Mouse (Mus musculus) lung, postnatal 0 days (tissue): ENCODE measurements around the gene Gm28374. TPM values are rescaled to one million over a fixed set of nuclear protein-coding genes. Genes with fewer than 3 reads are reported as not detected.
A peak's percentile ranks its signal among the peaks of the same experiment; 100 is the strongest.

Experiments used
- ATAC-seq: fragments of 200-750 bp; cut with Nextera tagmentation; 2 replicates; pipeline ENCODE4 v1.8.0; 2017; ENCODE audit warnings: moderate library complexity
- DNase-seq: peaks from one replicate; pipeline ENCODE4 v3.0.0-alpha.2; 2016; ENCODE audit warnings: low spot score
- H3K27ac ChIP-seq: fragments of 300-500 bp; sonication (generic); 2 replicates; pipeline ENCODE4 v1.5.1; 2014; ENCODE audit warnings: antibody characterized with exemption, mild to moderate bottlenecking, low read length, mixed read lengths
- H3K27me3 ChIP-seq: fragments of 300-500 bp; sonication (generic); replicated peaks from 2 replicates; pipeline ENCODE4 v1.6.1; 2014; ENCODE audit warnings: low read length, mixed read lengths; ENCODE audit not compliant: insufficient read depth
- H3K36me3 ChIP-seq: fragments of 300-500 bp; sonication (generic); 2 replicates; pipeline ENCODE4 v1.6.1; 2014; ENCODE audit warnings: low read length, mixed read lengths; ENCODE audit not compliant: insufficient read depth
- H3K4me1 ChIP-seq: fragments of 300-500 bp; sonication (generic); 2 replicates; pipeline ENCODE4 v1.6.1; 2014; ENCODE audit warnings: antibody characterized with exemption, low read depth, low read length, mixed read lengths; ENCODE audit not compliant: insufficient read depth
- H3K4me2 ChIP-seq: fragments of 300-500 bp; sonication (generic); replicated peaks from 2 replicates; pipeline ENCODE4 v1.6.1; 2014; ENCODE audit warnings: low read depth, mild to moderate bottlenecking, low read length, moderate library complexity, mixed read lengths
- H3K4me3 ChIP-seq: fragments of 300-500 bp; sonication (generic); 2 replicates; pipeline ENCODE4 v1.5.1; 2014; ENCODE audit warnings: low read depth, low read length
- H3K9ac ChIP-seq: fragments of 300-500 bp; sonication (generic); replicated peaks from 2 replicates; pipeline ENCODE4 v1.6.1; 2014; ENCODE audit warnings: low read depth, mild to moderate bottlenecking
- H3K9me3 ChIP-seq: fragments of 300-500 bp; sonication (generic); 2 replicates; pipeline ENCODE4 v1.6.1; 2016; ENCODE audit warnings: low read length, mixed read lengths
- CTCF ChIP-seq: IDR thresholded peaks from 2 replicates; pipeline ENCODE4 v1.5.1; 2016; ENCODE audit warnings: antibody characterized with exemption, mild to moderate bottlenecking
- EP300 ChIP-seq: IDR thresholded peaks from 2 replicates; pipeline ENCODE4 v1.6.1; 2016; ENCODE audit warnings: antibody characterized with exemption, mild to moderate bottlenecking, control low read depth
- WGBS: fragments of 180-500 bp; shearing (Covaris S2); extraction: QIAGEN DNeasy Blood & Tissue Kit; methylation state at CpG from one replicate; pipeline ENCODE4 v1.1.7; 2014; 5-methylcytosine and 5-hydroxymethylcytosine counted together
- polyA plus RNA-seq: library from polyadenylated mRNA; unstranded; fragments of >200 nt; fragmentation: Nextera tagmentation; extraction: Ambion mirVana; gene quantifications from 2 replicates; pipeline ENCODE4 v1.2.1, GENCODE M21; 2015

Gene Gm28374
- polyA plus RNA-seq, 1 experiment from 2014 or later: 0.35 TPM

DNA sequence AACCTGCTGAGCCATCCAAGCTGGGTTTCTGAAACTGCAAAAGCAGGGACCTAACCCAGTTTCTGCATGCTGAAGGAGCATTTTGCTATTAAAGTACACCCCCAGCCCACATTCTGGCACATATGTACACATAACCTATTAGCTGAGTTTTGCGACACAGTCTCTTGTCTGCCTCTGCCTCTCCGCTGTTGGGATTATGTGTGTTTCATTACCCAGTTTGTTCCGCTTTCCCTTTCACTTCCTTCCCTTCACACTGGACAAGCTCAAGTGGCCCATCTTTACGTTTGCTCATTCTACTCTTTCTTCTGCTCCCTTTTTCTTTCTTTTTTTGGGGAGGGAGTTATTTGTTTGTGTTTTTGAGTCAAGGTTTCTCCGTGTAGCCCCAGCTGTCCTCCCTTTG is 8.2 kb downstream of the Gm28374 start:
- H3K4me3 ChIP-seq: no peak overlapping the region
- no peaks in the 10 kb centered on the region for H3K27me3 ChIP-seq
- no peaks in the 10 kb centered on the region for H3K9me3 ChIP-seq
- no peak overlapping the region for H3K9ac ChIP-seq
- peaks cover 12% of the 10 kb centered on the region; the same call in 1 of the 2 replicates for H3K36me3 ChIP-seq
- no peak for DNase-seq
- TF ChIP-seq EP300: no peak
- no peak for TF ChIP-seq CTCF
- no peak for ATAC-seq
- H3K27ac ChIP-seq: no peak overlapping the region
- H3K4me1 ChIP-seq: peaks cover 8% of the 10 kb centered on the region; the same call in 1 of the 2 replicates
- no peak overlapping the region for H3K4me2 ChIP-seq
- WGBS: 89% methylated on average over 5 of the region's 5 CpGs

DNA sequence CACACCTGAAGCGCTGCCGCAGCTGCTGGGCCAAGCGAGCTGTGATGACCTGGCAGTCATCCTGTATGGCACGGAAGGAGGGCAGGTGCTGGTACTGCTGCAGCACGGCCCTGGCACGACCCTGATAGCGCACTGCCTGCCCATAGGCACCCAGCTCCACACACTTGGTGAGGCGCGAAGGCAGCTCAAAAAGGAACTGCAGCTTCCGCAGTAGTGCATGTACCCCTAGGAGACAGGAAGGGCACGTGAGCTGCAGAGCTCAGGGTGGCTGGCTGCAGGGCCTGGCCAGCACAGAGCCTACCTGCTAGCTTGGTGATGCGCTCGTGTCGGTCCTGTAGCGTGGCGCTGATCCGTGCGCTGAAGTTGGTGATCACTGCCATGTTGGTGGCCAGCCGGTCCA is 10.8 kb downstream of the Gm28374 start:
- Histone ChIP-seq H3K27me3 (no peaks in the 10 kb centered on the region), H3K36me3 (peaks cover 12% of the 10 kb centered on the region; the same call in 1 of the 2 replicates), H3K4me1 (peaks cover 16% of the 10 kb centered on the region), H3K4me3 (no peak overlapping the region), H3K4me2 (no peak overlapping the region), H3K27ac (no peak overlapping the region), H3K9me3 (no peaks in the 10 kb centered on the region), H3K9ac (no peak overlapping the region)
- ATAC-seq (no peak), DNase-seq (no peak)
- WGBS: 91% methylated on average over 19 of the region's 19 CpGs
- TF ChIP-seq CTCF (no peak), EP300 (no peak)

DNA sequence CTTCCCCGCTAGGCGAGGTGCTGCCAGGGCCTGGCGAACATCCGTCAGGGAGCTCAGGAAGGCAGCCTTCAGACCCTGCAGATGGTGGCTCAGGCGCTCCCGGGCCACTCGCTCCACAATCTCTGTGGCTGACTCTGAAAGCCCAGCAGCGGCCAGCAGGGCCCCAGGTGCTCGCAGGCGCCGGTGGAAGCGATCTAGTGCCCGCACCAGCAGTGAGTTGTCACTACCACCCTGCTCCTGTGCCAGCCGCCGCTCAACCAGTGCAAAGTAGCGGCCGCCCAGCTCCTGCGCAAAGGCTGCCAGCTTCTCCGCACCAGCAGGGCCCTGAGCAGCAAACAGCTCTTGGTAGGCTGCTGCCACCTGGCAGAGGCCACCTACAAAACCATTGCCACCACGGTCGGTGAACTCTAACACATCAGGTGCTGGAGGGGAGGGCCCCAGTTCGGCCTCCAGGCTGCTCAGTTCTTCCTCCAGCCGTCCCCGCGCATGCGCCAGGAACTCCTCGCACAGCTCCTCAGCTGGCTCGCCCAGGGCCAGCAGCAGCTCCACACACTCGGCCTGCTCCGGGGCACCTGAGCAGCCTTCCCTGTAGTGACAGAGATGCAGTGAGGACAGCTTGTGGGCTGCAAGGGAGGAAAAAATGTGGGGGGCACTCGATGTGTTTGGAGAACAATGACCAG is 11.3 kb downstream of the Gm28374 start:
- DNase-seq: no peak
- H3K36me3 ChIP-seq: peaks cover 12% of the 10 kb centered on the region; the same call in 1 of the 2 replicates
- H3K9ac ChIP-seq: no peak overlapping the region
- 87% methylated on average over 31 of the region's 31 CpGs for WGBS
- peaks cover 11% of the 10 kb centered on the region for H3K4me1 ChIP-seq
- H3K4me2 ChIP-seq: no peak overlapping the region
- no peak for ATAC-seq
- H3K27ac ChIP-seq: no peak overlapping the region
- H3K27me3 ChIP-seq: no peaks in the 10 kb centered on the region
- no peak overlapping the region for H3K4me3 ChIP-seq
- TF ChIP-seq CTCF (no peak), EP300 (no peak)
- H3K9me3 ChIP-seq: no peaks in the 10 kb centered on the region

DNA sequence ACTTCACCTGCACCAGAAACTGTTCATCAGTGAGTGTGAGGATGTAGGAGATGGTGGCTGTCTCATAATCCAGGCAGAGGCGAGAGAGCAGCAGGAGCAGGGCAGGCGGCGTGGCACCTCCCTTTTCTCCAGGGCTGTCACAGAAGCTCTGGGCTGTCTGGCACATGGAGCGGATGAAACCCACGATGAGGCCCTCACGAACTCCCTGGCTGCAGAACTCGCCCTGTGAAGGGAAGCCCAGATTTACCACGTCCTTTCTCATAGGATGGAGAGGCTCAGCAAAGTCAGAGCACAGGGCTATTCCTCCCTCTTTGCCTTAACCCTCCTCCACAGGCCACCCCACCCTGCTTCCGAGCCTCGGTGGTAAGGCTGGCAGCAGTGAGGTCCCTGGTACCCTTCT is 12.2 kb downstream of the Gm28374 start:
- no peak for TF ChIP-seq EP300
- Histone ChIP-seq H3K27ac (no peak overlapping the region), H3K9ac (no peak overlapping the region), H3K4me1 (peaks cover 11% of the 10 kb centered on the region), H3K9me3 (no peaks in the 10 kb centered on the region), H3K4me3 (no peak overlapping the region), H3K27me3 (no peaks in the 10 kb centered on the region), H3K4me2 (no peak overlapping the region), H3K36me3 (peaks cover 12% of the 10 kb centered on the region; the same call in 1 of the 2 replicates)
- DNase-seq: no peak
- WGBS: 89% methylated on average over 10 of the region's 10 CpGs
- no peak for ATAC-seq

DNA sequence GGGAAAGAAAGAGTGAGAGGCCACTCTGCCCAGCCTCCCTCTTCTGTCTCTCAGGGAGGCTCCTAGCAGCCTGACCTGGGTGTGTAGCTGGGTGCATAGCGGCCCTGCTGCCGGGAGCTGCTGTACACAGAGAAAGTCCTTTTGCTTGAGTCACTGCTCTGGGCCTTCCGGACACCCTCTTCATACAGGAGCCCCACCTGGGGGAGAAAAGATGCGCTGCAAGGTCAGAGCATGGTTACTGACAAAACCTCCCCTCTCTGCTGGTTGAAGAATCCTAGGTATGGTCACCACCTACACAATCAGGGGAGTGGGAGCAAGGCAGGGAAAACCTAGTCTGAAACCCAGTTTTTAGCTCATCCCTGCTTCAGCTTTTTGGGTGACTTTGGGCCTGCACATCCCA is 13.1 kb downstream of the Gm28374 start:
- WGBS: 69% methylated on average over 4 of the region's 4 CpGs
- Histone ChIP-seq H3K27ac (no peak overlapping the region), H3K36me3 (peaks cover 12% of the 10 kb centered on the region; the same call in 1 of the 2 replicates), H3K4me2 (no peak overlapping the region), H3K4me1 (peaks cover 11% of the 10 kb centered on the region), H3K27me3 (no peaks in the 10 kb centered on the region), H3K9ac (no peak overlapping the region), H3K9me3 (no peaks in the 10 kb centered on the region), H3K4me3 (no peak overlapping the region)
- no peak for ATAC-seq
- no peak for DNase-seq
- TF ChIP-seq EP300: no peak

DNA sequence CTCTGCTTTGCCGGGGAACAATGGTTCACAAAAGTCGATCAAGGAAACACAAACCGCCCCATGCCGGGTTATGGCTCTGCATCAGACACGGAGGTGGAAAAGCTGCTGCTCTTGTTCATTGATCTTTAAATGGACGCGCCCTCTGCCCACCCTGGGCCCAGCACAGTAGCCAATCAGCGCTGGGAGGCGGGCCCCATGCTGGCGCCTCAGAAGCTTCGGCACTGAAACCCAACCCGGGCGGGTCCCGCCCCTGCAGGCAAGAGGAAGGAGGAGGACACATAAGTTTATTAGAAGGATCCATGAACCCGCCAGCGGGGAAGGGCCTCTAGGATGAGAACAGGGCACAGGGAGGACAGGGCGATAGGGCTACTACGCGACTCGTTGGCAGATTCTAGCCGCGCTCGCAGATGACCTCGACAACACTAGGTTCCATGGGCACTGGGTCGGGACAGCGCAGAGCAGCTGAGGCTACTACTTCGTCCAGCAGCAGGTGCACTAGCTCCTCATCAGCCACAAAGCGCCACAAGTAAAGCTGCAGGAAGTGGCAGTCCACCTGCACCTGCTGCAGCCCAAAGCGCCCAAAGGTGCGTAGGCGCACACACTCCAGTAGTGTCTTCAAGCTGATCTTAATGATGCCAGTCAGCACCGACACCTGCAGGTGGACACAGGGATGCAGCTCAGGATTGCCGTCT is 14.2 kb downstream of the Gm28374 start, which contains the start of gene Tm7sf2:
Gene Tm7sf2 (minus strand): TSS at position 650 of the 692 bp plus-strand sequence.
- ATAC-seq (peak; percentile 94), DNase-seq (peak; percentile 92)
- Histone ChIP-seq H3K4me3 (peak within 1 kb of the TSS; percentile 37), H3K27me3 (no peaks in the 10 kb centered on the region), H3K4me1 (peaks cover 11% of the 10 kb centered on the region), H3K27ac (peak within 1 kb of the TSS; percentile 29), H3K36me3 (peaks cover 12% of the 10 kb centered on the region; the same call in 1 of the 2 replicates), H3K4me2 (peak within 1 kb of the TSS; percentile 77), H3K9ac (peak within 1 kb of the TSS; percentile 27), H3K9me3 (no peaks in the 10 kb centered on the region)
- WGBS: 9% methylated on average over 33 of the region's 33 CpGs
- no peak for TF ChIP-seq EP300
- peak; percentile 15; the same call in 1 of the 2 replicates for TF ChIP-seq CTCF
